Mouse (Mus musculus) heart, embryonic 11.5 days (tissue): ENCODE data around the gene Supt7l. TPM values are rescaled to one million over a fixed set of nuclear protein-coding genes. Genes with fewer than 3 reads are reported as not detected.

Source experiments
- ATAC-seq: fragments of 200-750 bp; cut with Nextera tagmentation; replicated peaks from 2 replicates; pipeline ENCODE4 v1.8.0; 2017; ENCODE audit warnings: moderate library complexity; ENCODE audit not compliant: insufficient number of reproducible peaks, low FRiP score, low TSS enrichment
- H3K27ac ChIP-seq: fragments of 300-500 bp; sonication (generic); 2 replicates; pipeline ENCODE4 v1.5.1; 2014; ENCODE audit warnings: mild to moderate bottlenecking, low read depth, low read length
- H3K27me3 ChIP-seq: fragments of 300-500 bp; sonication (generic); 2 replicates; pipeline ENCODE4 v1.6.1; 2014; ENCODE audit warnings: mild to moderate bottlenecking, low read length, mixed read lengths; ENCODE audit not compliant: control insufficient read depth, insufficient read depth
- H3K36me3 ChIP-seq: fragments of 300-500 bp; sonication (generic); 2 replicates; pipeline ENCODE4 v1.6.1; 2014; ENCODE audit warnings: mild to moderate bottlenecking, low read length, moderate library complexity, mixed read lengths; ENCODE audit not compliant: control insufficient read depth, insufficient read depth
- H3K4me1 ChIP-seq: fragments of 300-500 bp; sonication (generic); 2 replicates; pipeline ENCODE4 v1.6.1; 2014; ENCODE audit warnings: low read length; ENCODE audit not compliant: control insufficient read depth, insufficient read depth
- H3K4me2 ChIP-seq: fragments of 300-500 bp; sonication (generic); 2 replicates; pipeline ENCODE4 v1.6.1; 2014; ENCODE audit warnings: mild to moderate bottlenecking, moderate library complexity
- H3K4me3 ChIP-seq: fragments of 300-500 bp; sonication (generic); 2 replicates; pipeline ENCODE4 v1.5.1; 2014; ENCODE audit warnings: low read depth, low read length
- H3K9ac ChIP-seq: fragments of 300-500 bp; sonication (generic); 2 replicates; pipeline ENCODE4 v1.6.1; 2014; ENCODE audit warnings: mild to moderate bottlenecking, low read depth, low read length, moderate library complexity
- H3K9me3 ChIP-seq: fragments of 300-500 bp; sonication (generic); replicated peaks from 2 replicates; pipeline ENCODE4 v1.6.1; 2016; ENCODE audit warnings: low read length; ENCODE audit not compliant: control insufficient read depth
- WGBS: fragments of 180-500 bp; shearing (Covaris S2); extraction: QIAGEN DNeasy Blood & Tissue Kit; methylation state at CpG from one replicate; pipeline ENCODE4 v1.1.7; 2014; ENCODE audit not compliant: insufficient replicate concordance; 5-methylcytosine and 5-hydroxymethylcytosine counted together
- polyA plus RNA-seq: library from polyadenylated mRNA; unstranded; fragments of >200 nt; fragmentation: Nextera tagmentation; extraction: Ambion mirVana; gene quantifications from 2 replicates; pipeline ENCODE4 v1.2.1, GENCODE M21; 2014

The Supt7l gene
- polyA plus RNA-seq, 1 experiment from 2014 or later = 17.0 TPM

DNA sequence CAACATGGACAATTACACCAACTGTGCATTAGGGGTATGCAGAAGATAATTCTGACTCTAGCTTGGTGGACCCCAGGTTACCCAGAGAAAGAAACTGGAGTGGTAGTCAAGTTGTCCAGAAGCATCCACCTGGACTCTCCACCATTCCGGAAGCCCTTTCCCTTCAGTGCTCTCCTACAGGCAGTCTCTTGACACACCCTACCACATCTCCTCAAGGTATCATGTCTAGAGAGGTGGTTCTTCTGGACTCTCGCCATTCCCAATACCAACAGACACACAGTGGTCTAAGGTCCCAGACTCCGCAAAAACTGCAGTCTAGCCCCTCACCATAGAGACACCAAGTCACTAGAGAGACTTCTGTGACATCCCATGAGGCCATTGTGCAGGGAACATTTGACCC is 42.2 kb downstream of the Supt7l start, which contains the start of gene 4930548H24Rik:
TSS of gene 4930548H24Rik (plus strand) at position 301 of the 400 bp plus-strand sequence.
- peaks cover 6% of the 10 kb centered on the region for H3K36me3 ChIP-seq
- ATAC-seq = no peak
- H3K27me3 ChIP-seq = no peaks in the 10 kb centered on the region
- H3K9me3 ChIP-seq = no peaks in the 10 kb centered on the region
- H3K4me3 ChIP-seq = no peak within 1 kb of the TSS
- no peaks in the 10 kb centered on the region for H3K4me1 ChIP-seq
- 91% methylated on average over 3 of the region's 3 CpGs for WGBS
- no peak within 1 kb of the TSS for H3K27ac ChIP-seq
- H3K9ac ChIP-seq = no peak within 1 kb of the TSS
- no peak within 1 kb of the TSS for H3K4me2 ChIP-seq

DNA sequence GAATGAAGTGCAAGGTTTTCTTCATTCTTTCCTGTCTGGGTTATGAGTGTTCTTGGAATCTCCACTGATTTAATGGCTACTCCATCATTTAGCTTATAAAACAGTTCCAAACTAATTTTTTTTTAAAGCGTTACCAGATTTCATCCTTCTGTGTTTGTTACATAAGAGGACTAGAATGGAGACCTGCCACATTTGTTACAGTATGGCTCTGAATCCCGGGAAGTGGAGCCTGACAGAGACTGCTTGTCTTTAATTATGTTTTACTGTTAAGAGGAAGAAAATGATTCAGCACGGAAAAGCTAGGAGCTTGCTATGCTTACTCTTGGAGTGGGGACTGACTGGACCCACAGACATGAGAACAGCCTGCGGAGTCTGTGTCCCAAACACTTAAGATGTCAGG is 47.1 kb downstream of the Supt7l start:
- ATAC-seq = no peak
- H3K9me3 ChIP-seq = no peaks in the 10 kb centered on the region
- no peak overlapping the region for H3K27ac ChIP-seq
- WGBS = 89% methylated on average over 4 of the region's 4 CpGs
- H3K9ac ChIP-seq = no peak overlapping the region
- no peak overlapping the region for H3K4me3 ChIP-seq
- H3K4me2 ChIP-seq = no peak overlapping the region
- no peaks in the 10 kb centered on the region for H3K4me1 ChIP-seq
- no peaks in the 10 kb centered on the region for H3K27me3 ChIP-seq
- peaks cover 19% of the 10 kb centered on the region for H3K36me3 ChIP-seq

DNA sequence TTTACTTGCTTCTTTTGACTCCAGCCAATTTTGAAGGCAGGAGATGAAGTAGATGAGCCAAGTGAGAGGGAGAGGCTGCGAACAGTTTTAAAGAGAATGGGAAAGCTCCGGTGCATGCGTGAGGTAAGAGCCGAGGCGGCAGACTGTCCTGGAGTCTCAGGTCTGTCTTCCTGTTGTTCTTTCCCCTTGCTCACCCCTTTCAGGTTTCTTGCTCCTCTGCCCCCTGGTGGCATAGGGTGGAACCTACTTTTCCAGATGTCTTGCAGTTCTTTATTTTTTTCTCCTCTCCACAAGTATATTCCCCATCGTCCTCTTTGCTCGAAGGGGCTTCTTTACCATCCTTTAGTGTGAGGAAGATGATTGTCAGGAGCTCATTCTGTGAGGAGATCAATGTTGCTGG is 57.3 kb downstream of the Supt7l start:
- Histone ChIP-seq H3K4me3 (no peak overlapping the region), H3K4me2 (no peak overlapping the region), H3K27ac (no peak overlapping the region), H3K4me1 (no peaks in the 10 kb centered on the region), H3K27me3 (no peaks in the 10 kb centered on the region), H3K9ac (no peak overlapping the region), H3K36me3 (peaks cover 45% of the 10 kb centered on the region), H3K9me3 (no peaks in the 10 kb centered on the region)
- WGBS = 64% methylated on average over 7 of the region's 7 CpGs
- no peak for ATAC-seq

DNA sequence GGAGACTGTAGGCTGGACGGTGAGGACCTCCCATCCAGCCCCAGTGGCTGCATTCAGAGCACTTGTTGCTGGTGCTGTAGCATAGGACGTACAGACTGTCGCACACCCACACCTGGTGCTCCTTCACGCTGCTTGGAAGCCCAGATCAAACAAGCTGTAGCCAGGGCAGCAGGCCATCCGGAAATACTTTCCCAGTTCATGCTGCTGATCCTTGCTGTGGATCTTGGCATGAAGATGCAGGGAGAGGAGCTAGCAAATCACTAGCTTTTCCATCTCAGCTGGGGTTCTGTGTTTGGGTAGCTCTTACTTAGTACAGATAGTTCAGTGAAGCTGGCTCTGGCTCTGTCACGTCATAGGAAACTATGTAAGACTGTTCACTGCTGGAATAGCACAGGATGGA is 57.9 kb downstream of the Supt7l start:
- 85% methylated on average over 6 of the region's 6 CpGs for WGBS
- Histone ChIP-seq H3K9ac (no peak overlapping the region), H3K4me1 (no peaks in the 10 kb centered on the region), H3K27ac (no peak overlapping the region), H3K4me3 (no peak overlapping the region), H3K4me2 (no peak overlapping the region), H3K9me3 (no peaks in the 10 kb centered on the region), H3K36me3 (peaks cover 45% of the 10 kb centered on the region), H3K27me3 (no peaks in the 10 kb centered on the region)
- ATAC-seq = no peak

DNA sequence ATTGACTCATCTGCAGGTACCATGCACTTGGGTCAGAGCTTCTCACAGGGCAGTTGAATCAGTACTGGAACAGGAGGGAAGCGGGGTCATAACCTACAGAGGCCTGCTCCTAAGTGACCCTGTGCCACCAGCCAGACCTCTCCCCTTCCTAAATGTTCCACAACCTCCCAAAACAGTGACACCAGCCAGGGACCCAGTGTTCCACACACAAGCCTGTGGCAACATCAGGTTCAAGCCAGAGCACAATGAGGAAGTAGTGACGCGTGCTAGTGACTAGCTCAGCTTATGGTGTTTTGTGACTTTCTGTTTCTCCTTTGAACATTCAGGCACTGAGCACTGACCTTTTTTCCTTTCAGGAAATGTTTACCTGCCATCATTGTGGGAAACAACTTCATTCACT is 59.8 kb downstream of the Supt7l start:
- Histone ChIP-seq H3K36me3 (peaks cover 27% of the 10 kb centered on the region), H3K27me3 (no peaks in the 10 kb centered on the region), H3K27ac (no peak overlapping the region), H3K9ac (no peak overlapping the region), H3K4me3 (no peak overlapping the region), H3K4me1 (no peaks in the 10 kb centered on the region), H3K4me2 (no peak overlapping the region), H3K9me3 (no peaks in the 10 kb centered on the region)
- ATAC-seq = no peak
- WGBS = 97% methylated on average over 3 of the region's 3 CpGs

Other genes with a start within 250 kb of the Supt7l start
- gene Ift172, start 236.7 kb downstream of the Supt7l start, polyA plus RNA-seq = 22.7 and 30.7 TPM in 2 replicates
- gene Fndc4, start 231.7 kb downstream of the Supt7l start, polyA plus RNA-seq = 22.3 and 28.5 TPM in 2 replicates
- 0.51 and 0.60 TPM in 2 replicates for gene Gckr, start 230.4 kb downstream of the Supt7l start, polyA plus RNA-seq
- 34.4 and 44.0 TPM in 2 replicates for gene Zfp512, start 75.4 kb downstream of the Supt7l start, polyA plus RNA-seq
- gene 4930548H24Rik, start 42.1 kb downstream of the Supt7l start, polyA plus RNA-seq = 0.08 TPM in 1 of 2 replicates, not detected in the other
- gene Gpn1, start 33.1 kb downstream of the Supt7l start, polyA plus RNA-seq = 52.0 and 52.7 TPM in 2 replicates
- gene Slc4a1ap, start 812 bp downstream of the Supt7l start, polyA plus RNA-seq = 22.5 and 25.2 TPM in 2 replicates
- 323 and 328 TPM in 2 replicates for gene Mrpl33, start 69.1 kb upstream of the Supt7l start, polyA plus RNA-seq
- 4.9 and 7.7 TPM in 2 replicates for gene Rbks, start 169.8 kb upstream of the Supt7l start, polyA plus RNA-seq
- 42.9 and 57.8 TPM in 2 replicates for gene Babam2, start 169.9 kb upstream of the Supt7l start, polyA plus RNA-seq